Mouse (Mus musculus) cerebellum, adult 9-11 months (tissue): ENCODE measurements at regions not wholly inside any gene's neighbourhood (a gene's known extent, or its start where the extent isn't known, plus 50 kb on each side); places are given as distances from the start of the nearest gene placed in this dataset.

Source experiments
- DNase-seq: peaks from one replicate; pipeline ENCODE4 v3.0.0; 2022

DNA sequence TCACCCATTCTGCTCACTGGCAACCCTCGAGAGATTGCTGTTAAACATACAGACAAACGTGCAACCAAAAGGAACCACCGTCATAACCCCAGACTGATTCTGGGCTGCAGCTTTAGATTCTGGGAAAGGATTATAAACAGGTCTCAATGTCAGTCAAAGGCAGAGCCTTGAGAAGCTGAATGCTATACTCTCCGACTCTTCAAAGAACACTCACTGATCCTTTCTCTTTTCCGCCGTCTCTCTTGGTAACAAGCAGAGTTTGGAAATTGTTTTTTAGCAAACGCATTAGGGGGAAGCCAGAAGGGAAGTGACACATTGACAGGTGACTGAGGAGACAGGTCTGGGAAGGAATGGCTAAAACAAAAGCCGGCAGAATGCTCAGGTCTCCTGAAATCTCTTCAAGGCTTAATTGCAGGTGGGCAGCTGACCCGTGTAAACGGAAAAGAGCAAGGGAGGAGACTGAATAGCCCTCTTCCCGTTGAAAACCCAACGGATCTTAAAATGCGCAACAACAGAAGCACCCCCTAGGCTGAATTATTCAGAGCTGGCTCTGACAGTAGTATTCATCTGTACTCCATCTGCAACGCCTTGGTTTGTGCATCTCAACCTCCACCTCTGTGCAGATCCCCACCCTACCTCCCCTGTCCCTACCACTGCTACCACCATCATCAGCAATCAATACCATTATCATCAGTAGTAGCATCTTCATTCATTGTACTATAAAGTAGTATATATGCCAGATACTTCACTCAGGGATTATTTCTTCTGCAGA is 219.6 kb downstream of the Tmem38b start:
- DNase-seq, result no peak

GRCm38 (mm10) chr4:54064331-54064730 is 238.5 kb downstream of the Tmem38b start:
- no peak for DNase-seq

- no peak for DNase-seq
These were observed 246.1 kb downstream of the Tmem38b start for GRCm38 (mm10) chr4:54071951-54072350.

- DNase-seq, result no peak
These were observed 246.6 kb downstream of the Tmem38b start for GRCm38 (mm10) chr4:54072482-54072881.

- DNase-seq, result no peak
These were observed 247.1 kb downstream of the Tmem38b start for GRCm38 (mm10) chr4:54072932-54073331.

DNA sequence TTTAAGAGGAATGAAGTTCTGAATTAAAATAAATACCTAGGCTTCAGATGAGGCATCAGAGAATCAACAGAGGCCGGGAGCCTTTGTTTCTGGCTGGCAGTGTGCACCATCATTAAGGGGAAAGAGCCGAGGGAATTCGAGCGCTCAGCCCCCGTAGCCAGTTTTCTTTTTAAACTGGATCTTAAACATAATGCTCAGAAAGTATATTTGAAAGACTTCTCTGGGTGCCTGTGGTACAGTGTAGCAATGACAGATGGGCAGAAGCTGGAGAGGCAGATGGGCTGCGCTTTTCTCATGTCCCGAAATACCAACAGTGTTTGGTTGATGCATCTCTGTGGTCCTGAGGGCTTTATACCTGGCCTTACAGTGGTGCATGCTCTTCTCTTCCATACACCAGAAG is 247.6 kb downstream of the Tmem38b start:
- DNase-seq, result no peak

DNA sequence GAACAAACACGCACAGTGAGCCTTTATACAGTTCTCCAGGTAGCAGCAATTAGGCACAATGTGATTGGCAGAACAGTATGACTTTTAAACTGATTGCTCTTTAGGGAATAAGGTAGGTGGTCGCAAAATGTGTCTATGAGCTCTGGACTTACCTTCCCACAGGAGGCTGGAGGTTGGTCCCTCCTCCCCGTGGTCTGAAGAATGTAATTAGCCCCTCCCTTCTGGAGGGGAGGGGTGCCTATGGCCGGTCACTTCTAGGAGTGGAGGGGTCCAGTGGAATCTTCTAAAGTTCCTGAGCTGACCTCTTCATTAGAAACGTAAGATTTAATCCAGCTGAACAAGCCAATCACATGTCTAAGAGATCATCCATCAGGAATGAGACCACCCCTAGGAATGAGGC is 248.4 kb downstream of the Tmem38b start:
- DNase-seq, result no peak

DNA sequence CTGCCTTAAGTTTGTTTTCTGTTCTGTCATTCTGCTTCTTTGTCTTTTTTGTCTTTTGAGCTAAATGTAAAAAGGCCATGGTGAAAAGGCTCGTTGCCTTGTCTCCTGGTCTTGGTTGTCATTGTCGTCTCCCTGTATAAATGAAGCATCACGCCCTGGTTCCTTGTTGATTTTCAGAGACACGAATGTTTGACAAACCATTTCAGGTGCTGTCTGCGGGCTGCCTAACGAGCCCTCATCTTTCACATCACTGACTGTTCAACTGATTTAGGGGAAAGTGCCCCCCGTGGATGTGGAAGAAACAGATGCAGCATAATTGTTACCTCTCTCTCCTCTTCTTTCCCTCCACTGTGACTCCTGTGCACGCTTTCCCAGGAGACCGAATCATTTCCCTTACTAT is 254.7 kb downstream of the Tmem38b start:
- DNase-seq, result no peak

DNA sequence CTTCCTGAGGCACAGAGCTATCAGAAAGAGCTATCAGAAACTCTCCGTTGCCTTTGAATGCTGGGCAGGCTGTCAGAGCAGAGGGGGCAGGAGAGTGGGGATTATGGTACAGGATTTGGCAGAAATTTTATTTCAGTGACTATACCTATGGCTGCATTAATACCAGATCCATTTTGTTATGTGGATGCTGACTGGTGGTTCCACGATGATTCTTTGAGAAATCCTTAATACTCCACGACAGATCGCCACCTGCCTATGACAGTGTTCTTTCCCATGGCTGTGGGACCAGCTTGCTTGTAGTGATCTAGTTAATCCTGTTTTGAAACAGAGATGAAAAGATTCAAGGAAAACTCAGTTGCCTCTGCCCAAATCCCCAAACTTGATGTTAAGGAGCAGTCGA is 255.6 kb downstream of the Tmem38b start:
- no peak for DNase-seq

- no peak for DNase-seq
These were observed 258.9 kb downstream of the Tmem38b start for GRCm38 (mm10) chr4:54084747-54085146.

GRCm38 (mm10) chr4:54094285-54094997 is 268.6 kb downstream of the Tmem38b start:
- no peak for DNase-seq

DNA sequence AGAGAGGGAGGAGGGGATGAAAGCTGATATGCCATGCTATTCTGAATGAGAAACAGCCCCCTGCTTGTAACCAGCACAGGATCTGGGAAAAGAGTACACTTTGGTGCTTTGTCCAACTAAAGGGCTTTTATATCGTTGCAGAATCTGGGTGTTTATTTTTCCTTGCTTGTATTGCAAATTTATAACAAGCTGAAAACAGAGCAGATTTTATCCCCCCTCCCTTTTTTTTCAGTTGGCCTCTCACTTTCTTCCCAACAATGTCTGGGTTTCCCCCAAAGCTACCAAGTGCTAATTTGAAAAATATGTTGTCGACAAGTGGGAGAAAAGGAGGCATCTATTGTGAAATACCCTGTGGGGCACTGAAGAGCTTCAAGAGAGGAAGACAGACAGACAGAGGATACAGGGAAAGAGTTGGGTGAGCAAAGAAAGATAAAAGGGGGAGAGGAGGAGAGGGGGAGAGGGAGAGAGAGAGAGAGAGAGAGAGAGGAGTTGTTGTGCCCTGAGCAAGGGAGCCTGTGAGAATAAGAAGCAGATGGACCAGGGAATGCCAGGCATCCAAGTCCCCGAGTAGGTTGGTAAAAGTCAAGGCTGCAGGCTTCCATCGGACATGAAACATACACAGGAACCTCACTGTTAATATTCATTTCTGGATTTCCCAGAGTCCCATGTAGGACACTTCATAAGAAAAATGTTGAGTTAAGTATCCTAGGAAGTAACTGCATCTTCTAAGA is 269.5 kb downstream of the Tmem38b start:
- no peak for DNase-seq

GRCm38 (mm10) chr4:54097543-54097942 is 271.7 kb downstream of the Tmem38b start:
- DNase-seq, result peak; percentile 7

GRCm38 (mm10) chr4:54100282-54100681 is 274.4 kb downstream of the Tmem38b start:
- DNase-seq, result no peak

GRCm38 (mm10) chr4:54106976-54107375 is 281.1 kb downstream of the Tmem38b start:
- no peak for DNase-seq

DNA sequence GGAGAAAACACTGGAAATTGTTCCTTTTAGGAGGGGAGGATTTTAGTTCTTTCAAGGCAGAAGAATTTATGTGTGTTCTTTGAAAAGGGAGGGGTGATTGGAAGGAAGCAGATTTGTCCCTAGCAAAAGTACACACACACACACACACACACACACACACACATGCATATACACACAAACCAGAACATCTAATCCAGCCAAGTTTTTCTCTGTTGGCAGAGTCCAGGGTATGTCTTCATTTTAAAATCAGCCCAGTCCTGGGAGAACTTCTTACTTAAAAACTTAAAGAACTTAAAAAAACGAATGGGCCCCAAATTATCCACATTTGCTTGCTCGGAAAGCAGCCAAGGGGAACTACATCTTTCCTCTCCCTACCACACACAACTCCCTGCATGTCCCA is 290.5 kb downstream of the Tmem38b start:
- no peak for DNase-seq

DNA sequence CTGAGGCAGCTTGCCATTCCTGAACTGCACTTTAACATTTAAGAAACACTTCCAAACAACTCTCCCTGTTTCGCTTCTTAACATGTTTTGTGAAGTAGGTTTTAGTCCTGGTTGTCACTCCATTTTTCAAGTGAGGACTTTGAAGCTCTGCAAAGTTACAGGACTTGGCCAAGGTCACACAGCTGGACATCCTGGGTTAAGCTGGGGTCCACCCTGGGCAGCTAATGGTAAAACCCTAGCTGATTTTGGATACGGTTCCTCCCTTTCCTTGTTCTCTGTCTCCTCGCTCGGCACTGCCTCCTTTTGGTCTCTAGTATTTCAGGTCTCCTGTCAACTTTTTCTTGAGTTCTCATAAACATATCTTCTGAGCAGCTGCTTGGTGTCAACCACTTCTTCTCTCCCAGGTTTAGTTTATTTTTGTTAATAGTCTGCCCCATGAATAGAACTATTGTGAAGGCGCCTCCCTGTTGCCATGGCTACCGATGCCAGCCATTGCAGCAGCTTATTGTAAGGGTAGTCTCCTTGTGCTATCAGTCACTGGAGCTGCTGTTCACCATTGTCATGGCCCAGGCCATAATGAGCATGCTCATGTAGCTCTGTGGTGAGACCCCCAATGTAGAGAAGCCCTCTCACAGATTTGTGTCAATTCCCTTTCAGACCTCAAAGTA is 292.5 kb downstream of the Tmem38b start:
- DNase-seq, result no peak

GRCm38 (mm10) chr4:54128717-54129698 is 303.2 kb downstream of the Tmem38b start:
- no peak for DNase-seq

DNA sequence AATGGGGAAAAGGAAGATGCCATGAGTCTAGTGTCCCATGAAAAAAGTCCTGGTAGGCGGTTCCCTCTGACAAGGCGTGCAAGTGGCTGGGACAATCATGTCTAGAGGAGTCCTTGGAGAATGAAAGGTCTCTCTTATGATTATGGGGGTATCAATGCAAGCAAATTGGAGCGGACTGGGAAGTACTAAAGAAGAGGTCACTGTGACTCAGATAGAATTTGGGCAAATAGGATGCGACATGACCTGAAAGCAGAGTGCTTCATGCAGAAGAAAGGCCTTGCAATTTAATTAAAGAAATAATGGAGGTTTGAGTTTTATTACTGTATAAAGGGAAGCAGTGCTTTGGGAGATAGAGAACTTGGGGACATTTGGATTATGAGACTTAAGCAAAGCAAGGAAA is 330.3 kb downstream of the Tmem38b start:
- DNase-seq, result no peak

GRCm38 (mm10) chr4:54161337-54161993 is 335.6 kb downstream of the Tmem38b start:
- DNase-seq, result no peak

- no peak for DNase-seq
These were observed 336.5 kb downstream of the Tmem38b start for GRCm38 (mm10) chr4:54162308-54162707.
